Comparison of ENCODE assay signal across 8 mouse cellular contexts in genomic region chr8:123066101-123066683, GRCm38 (mm10). TPM values are rescaled to one million over a fixed set of nuclear protein-coding genes. Genes with fewer than 3 reads are reported as not detected.
DNase-seq lines count a peak whose midpoint lies in the region; ATAC-seq and TF ChIP-seq lines count a peak whose summit lies in the region.

No protein-coding gene starts in this region.

- ATAC-seq in heart, embryonic 12.5 days (ENCODE audit: insufficient number of reproducible peaks, low FRiP score) = no peak
- ATAC-seq in erythroid progenitor cell, adult 5-6 weeks (replicated peaks; ENCODE audit: low FRiP score, poor library complexity, severe bottlenecking) = peak; percentile 47
- no peak for ATAC-seq in liver, embryonic 11.5 days (replicated peaks; ENCODE audit: low FRiP score)

- no peak for TF ChIP-seq POLR2A in ES-Bruce4 (IDR thresholded peaks at IDR 0.05; ENCODE audit: insufficient read depth, low read length)

- intact Hi-C loops in heart, postnatal 36 days (cut with DNase I) = loop anchor here (5.0 kb wide), 1 partner anchor 229 kb away; no protein-coding TSS in a partner anchor

- no peak for DNase-seq in heart, postnatal 36 days
- no peak for DNase-seq in liver, embryonic 11.5 days (ENCODE audit: low spot score)
- no peak for DNase-seq in Muller cell, postnatal 12 days (ENCODE audit: inconsistent ontology term)
- no peak for DNase-seq in right cerebral cortex, postnatal 25 days
- no peak for DNase-seq in right cerebral cortex, adult 2 months (ENCODE audit: low spot score in 2 of 2)

- TF ChIP-seq CTCF in ES-Bruce4 (IDR thresholded peaks at IDR 0.05; ENCODE audit: low read depth, low read length) = no peak

- peak overlapping the region; percentile 90 for H3K4me3 ChIP-seq in heart, embryonic 12.5 days
- H3K4me3 ChIP-seq in ES-Bruce4 (ENCODE audit: low read depth, low read length) = peak overlapping the region; percentile 86
- H3K4me3 ChIP-seq in liver, embryonic 11.5 days (ENCODE audit: low read depth, low read length) = peak overlapping the region; percentile 95

- H3K27ac ChIP-seq in heart, embryonic 12.5 days (ENCODE audit: poor library complexity, severe bottlenecking) = peak overlapping the region; percentile 92
- peak overlapping the region; percentile 60 for H3K27ac ChIP-seq in ES-Bruce4 (ENCODE audit: insufficient read depth, low read length)
- H3K27ac ChIP-seq in liver, embryonic 11.5 days (ENCODE audit: low read depth, low read length) = peak overlapping the region; percentile 92

- H3K9ac ChIP-seq in heart, embryonic 12.5 days = peak overlapping the region; percentile 97
- H3K9ac ChIP-seq in ES-Bruce4 (ENCODE audit: low read depth, poor library complexity, severe bottlenecking) = peak overlapping the region; percentile 96
- H3K9ac ChIP-seq in liver, embryonic 11.5 days (ENCODE audit: low read depth, low read length) = peak overlapping the region; percentile 99

- peaks cover 23% of the 10 kb centered on the region for H3K36me3 ChIP-seq in heart, embryonic 12.5 days
- H3K36me3 ChIP-seq in ES-Bruce4 (ENCODE audit: control insufficient read depth, insufficient read depth, low read length, poor library complexity, severe bottlenecking) = peaks cover 16% of the 10 kb centered on the region
- peaks cover 5% of the 10 kb centered on the region; the same call in 1 of the 2 replicates for H3K36me3 ChIP-seq in liver, embryonic 11.5 days (ENCODE audit: control insufficient read depth, insufficient read depth, low read length)

- peaks cover 29% of the 10 kb centered on the region for H3K4me1 ChIP-seq in heart, embryonic 12.5 days (replicated peaks)
- H3K4me1 ChIP-seq in ES-Bruce4 (ENCODE audit: control insufficient read depth, insufficient read depth, low read length) = peaks cover 2% of the 10 kb centered on the region
- H3K4me1 ChIP-seq in liver, embryonic 11.5 days (replicated peaks; ENCODE audit: control insufficient read depth, insufficient read depth, low read length) = peaks cover 17% of the 10 kb centered on the region

- 39% methylated on average over 7 of the region's 7 CpGs for WGBS in heart, embryonic 12.5 days
- WGBS in liver, embryonic 11.5 days = 34% methylated on average over 7 of the region's 7 CpGs

- TF ChIP-seq EP300 in ES-Bruce4 (IDR thresholded peaks at IDR 0.05; ENCODE audit: insufficient read depth, low read depth, low read length) = no peak

- H3K27me3 ChIP-seq in heart, embryonic 12.5 days (replicated peaks) = no peaks in the 10 kb centered on the region
- no peaks in the 10 kb centered on the region for H3K27me3 ChIP-seq in ES-Bruce4 (ENCODE audit: control insufficient read depth, insufficient read depth, low read length, poor library complexity, severe bottlenecking)
- no peaks in the 10 kb centered on the region for H3K27me3 ChIP-seq in liver, embryonic 11.5 days (replicated peaks; ENCODE audit: control insufficient read depth, insufficient read depth, low read length)

- H3K9me3 ChIP-seq in heart, embryonic 12.5 days (replicated peaks) = no peaks in the 10 kb centered on the region
- no peaks in the 10 kb centered on the region for H3K9me3 ChIP-seq in ES-Bruce4 (replicated peaks; ENCODE audit: control insufficient read depth, insufficient read depth, low read length, poor library complexity, severe bottlenecking)
- no peaks in the 10 kb centered on the region for H3K9me3 ChIP-seq in liver, embryonic 11.5 days (ENCODE audit: control insufficient read depth, low read length)

- peak overlapping the region; percentile 89 for H3K4me2 ChIP-seq in heart, embryonic 12.5 days
- H3K4me2 ChIP-seq in liver, embryonic 11.5 days = peak overlapping the region; percentile 93

RNA-seq across cellular contexts. Expression of gene Spg7, which starts 3.5 kb away (rescaled TPM):
- polyA plus RNA-seq in heart, embryonic 12.5 days (2016; fragmentation: Nextera tagmentation; extraction: Ambion mirVana) = 77.3 and 79.9 TPM in 2 replicates
- total RNA-seq in heart, postnatal 36 days (2021) = 10 to 100 TPM; 79.7 to 87.7 TPM
- polyA plus RNA-seq in ES-Bruce4 (2011; ENCODE audit: insufficient read depth, insufficient read length, low read depth, missing spikeins) = 79.3 and 99.6 TPM in 2 replicates
- 63.4 and 71.7 TPM in 2 replicates for total RNA-seq in erythroid progenitor cell, adult 5-6 weeks (2015; ENCODE audit: low replicate concordance)
- total RNA-seq in erythroid progenitor cell, adult 5-6 weeks (2017; ENCODE audit: low replicate concordance) = 50.3 and 65.2 TPM in 2 replicates
- 41.3 and 46.0 TPM in 2 replicates for polyA plus RNA-seq in liver, embryonic 11.5 days (2014; fragmentation: Nextera tagmentation; extraction: Ambion mirVana)

RNA-seq across cellular contexts. Expression of gene Ankrd11, which starts 24.1 kb away (rescaled TPM):
- 62.4 and 64.8 TPM in 2 replicates for polyA plus RNA-seq in heart, embryonic 12.5 days (2016; fragmentation: Nextera tagmentation; extraction: Ambion mirVana)
- total RNA-seq in heart, postnatal 36 days (2021) = 10 to 100 TPM; 69.0 to 80.5 TPM
- polyA plus RNA-seq in ES-Bruce4 (2011; ENCODE audit: insufficient read depth, insufficient read length, low read depth, missing spikeins) = 146 and 148 TPM in 2 replicates
- 81.8 and 106 TPM in 2 replicates for total RNA-seq in erythroid progenitor cell, adult 5-6 weeks (2015; ENCODE audit: low replicate concordance)
- total RNA-seq in erythroid progenitor cell, adult 5-6 weeks (2017; ENCODE audit: low replicate concordance) = 126 and 174 TPM in 2 replicates
- polyA plus RNA-seq in liver, embryonic 11.5 days (2014; fragmentation: Nextera tagmentation; extraction: Ambion mirVana) = 49.2 and 53.8 TPM in 2 replicates

RNA-seq across cellular contexts. Expression of gene Rpl13, which starts 36.0 kb away (rescaled TPM):
- polyA plus RNA-seq in heart, embryonic 12.5 days (2016; fragmentation: Nextera tagmentation; extraction: Ambion mirVana) = 1,041 and 1,045 TPM in 2 replicates
- total RNA-seq in heart, postnatal 36 days (2021) = 100 to 1,000 TPM; 409 to 436 TPM
- polyA plus RNA-seq in ES-Bruce4 (2011; ENCODE audit: insufficient read depth, insufficient read length, low read depth, missing spikeins) = 2,572 and 2,592 TPM in 2 replicates
- 320 and 376 TPM in 2 replicates for total RNA-seq in erythroid progenitor cell, adult 5-6 weeks (2015; ENCODE audit: low replicate concordance)
- total RNA-seq in erythroid progenitor cell, adult 5-6 weeks (2017; ENCODE audit: low replicate concordance) = 611 and 691 TPM in 2 replicates
- polyA plus RNA-seq in liver, embryonic 11.5 days (2014; fragmentation: Nextera tagmentation; extraction: Ambion mirVana) = 1,965 and 2,035 TPM in 2 replicates

RNA-seq across cellular contexts. Expression of gene Cpne7, which starts 51.0 kb away (rescaled TPM):
- 0.18 and 0.24 TPM in 2 replicates for polyA plus RNA-seq in heart, embryonic 12.5 days (2016; fragmentation: Nextera tagmentation; extraction: Ambion mirVana)
- under 1 TPM; 0.35 to 0.44 TPM for total RNA-seq in heart, postnatal 36 days (2021)
- polyA plus RNA-seq in ES-Bruce4 (2011; ENCODE audit: insufficient read depth, insufficient read length, low read depth, missing spikeins) = 2.9 and 3.2 TPM in 2 replicates
- total RNA-seq in erythroid progenitor cell, adult 5-6 weeks (2015; ENCODE audit: low replicate concordance) = not detected in 2 replicates
- not detected in 2 replicates for total RNA-seq in erythroid progenitor cell, adult 5-6 weeks (2017; ENCODE audit: low replicate concordance)
- polyA plus RNA-seq in liver, embryonic 11.5 days (2014; fragmentation: Nextera tagmentation; extraction: Ambion mirVana) = 5.2 and 5.9 TPM in 2 replicates
